Mouse (Mus musculus) liver, adult 2 months (tissue): Measurements from ENCODE around the gene Atf6b.

Experiments
- CTCF ChIP-seq: fragments of 200-500 bp; IDR thresholded peaks from 2 replicates; pipeline ENCODE4 v1.5.1; 2011; ENCODE audit warnings: low read depth, low read length, control low read depth
- POLR2A ChIP-seq: fragments of 200-500 bp; IDR thresholded peaks from 2 replicates; pipeline ENCODE4 v1.6.1; 2011; ENCODE audit warnings: low read length, control low read depth; ENCODE audit not compliant: insufficient read depth; ENCODE audit errors: extremely low read depth

DNA sequence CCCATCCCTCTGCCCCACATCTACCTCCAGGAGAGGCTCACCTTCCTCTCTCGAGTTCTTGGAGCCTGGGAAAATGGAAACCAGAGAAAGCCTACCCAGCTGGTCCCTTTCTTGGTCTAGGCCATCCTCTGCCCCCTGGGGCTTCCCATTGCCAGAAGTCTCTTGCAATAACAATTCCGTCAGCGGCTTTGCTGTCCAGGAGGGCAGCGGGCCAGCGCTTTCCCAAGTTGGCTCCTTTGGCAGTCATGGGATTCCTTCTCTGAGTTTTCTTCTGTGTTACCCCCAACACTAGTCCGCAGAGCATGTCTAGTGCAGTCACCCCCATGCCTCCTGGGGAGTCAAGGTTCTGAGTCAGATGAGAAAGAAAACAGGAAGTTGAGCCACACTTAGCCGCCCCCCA lies 46.0 kb downstream of the Atf6b start:
- TF ChIP-seq CTCF (no peak), POLR2A (no peak)
